Mouse (Mus musculus) liver, embryonic 14.5 days (tissue): ENCODE results near the gene Epyc.

Source experiments
- CTCF ChIP-seq: IDR thresholded peaks from 2 replicates; pipeline ENCODE4 v1.5.1; 2016; ENCODE audit warnings: antibody characterized with exemption, low read depth, control low read depth
- EP300 ChIP-seq: IDR thresholded peaks from 2 replicates; pipeline ENCODE4 v1.6.1; 2016; ENCODE audit warnings: antibody characterized with exemption, low read depth

DNA sequence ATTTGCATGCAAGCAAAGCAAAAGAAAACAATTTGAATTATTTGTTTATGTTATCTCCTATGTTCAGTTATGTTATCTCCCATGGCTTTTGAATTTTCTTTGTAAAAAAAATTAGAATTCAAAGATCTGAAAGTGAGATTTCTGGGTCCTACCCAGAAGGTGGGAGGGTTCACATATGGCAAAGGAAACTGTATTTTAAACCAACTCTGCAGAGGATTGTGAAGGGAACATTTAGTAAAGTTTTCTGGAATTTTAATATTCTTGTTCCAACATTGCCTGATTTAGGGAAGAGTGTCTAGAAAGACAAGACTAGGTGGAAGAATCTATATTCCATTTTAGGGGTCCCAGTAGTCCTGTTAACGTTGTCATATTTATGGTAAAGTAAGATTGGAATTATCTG is 73.4 kb downstream of the Epyc start:
- TF ChIP-seq EP300, result no peak
- no peak for TF ChIP-seq CTCF
